Comparison of ENCODE assay signal across 9 mouse cellular contexts in genomic region chr13:49100417-49100816, GRCm38 (mm10). TPM values are rescaled to one million over a fixed set of nuclear protein-coding genes. Genes with fewer than 3 reads are reported as not detected.
DNase-seq lines count a peak whose midpoint lies in the region; ATAC-seq lines count a peak whose summit lies in the region.
"Had no signal": no experiment of that assay in that cellular context is flagged by ENCODE, and none has a peak within 500 bp of the region (broad histone marks: within the 10 kb centered on the region; RNA-seq: fewer than 3 reads in every experiment).

No protein-coding gene starts in this region.

- no peaks in the 10 kb centered on the region for H3K9me3 ChIP-seq in midbrain, embryonic 13.5 days
- no peaks in the 10 kb centered on the region for H3K9me3 ChIP-seq in midbrain, embryonic 11.5 days (ENCODE audit: control insufficient read depth, low read length)
- H3K9me3 ChIP-seq: liver, embryonic 13.5 days had no signal

- peak; percentile 37 for ATAC-seq in midbrain, embryonic 13.5 days
- no peak for ATAC-seq in midbrain, embryonic 11.5 days (ENCODE audit: low FRiP score)

- H3K36me3 ChIP-seq in midbrain, embryonic 13.5 days = peaks cover 48% of the 10 kb centered on the region
- no peaks in the 10 kb centered on the region; the same call in 1 of the 2 replicates for H3K36me3 ChIP-seq in midbrain, embryonic 11.5 days (ENCODE audit: control insufficient read depth, insufficient read depth, low read length)
- H3K36me3 ChIP-seq: liver, embryonic 13.5 days had no signal

- H3K27ac ChIP-seq in midbrain, embryonic 13.5 days = no peak overlapping the region
- H3K27ac ChIP-seq in midbrain, embryonic 11.5 days (ENCODE audit: low read depth, low read length) = no peak overlapping the region
- H3K27ac ChIP-seq: liver, embryonic 13.5 days had no signal

- WGBS in midbrain, embryonic 13.5 days = 91% methylated on average over 1 of the region's 1 CpGs
- 96% methylated on average over 1 of the region's 1 CpGs for WGBS in midbrain, embryonic 11.5 days

- intact Hi-C loops in heart, postnatal 14 days (cut with DNase I) = no loop called here

- no peak overlapping the region for H3K4me2 ChIP-seq in midbrain, embryonic 13.5 days (replicated peaks)
- no peak overlapping the region for H3K4me2 ChIP-seq in midbrain, embryonic 11.5 days
- H3K4me2 ChIP-seq: liver, embryonic 13.5 days had no signal

- H3K9ac ChIP-seq in midbrain, embryonic 13.5 days (replicated peaks) = no peak overlapping the region
- H3K9ac ChIP-seq in midbrain, embryonic 11.5 days (ENCODE audit: low read length) = no peak overlapping the region
- H3K9ac ChIP-seq: liver, embryonic 13.5 days had no signal

- no peak overlapping the region for H3K4me3 ChIP-seq in midbrain, embryonic 13.5 days (replicated peaks)
- no peak overlapping the region for H3K4me3 ChIP-seq in midbrain, embryonic 11.5 days (ENCODE audit: low read depth, low read length)
- H3K4me3 ChIP-seq: liver, embryonic 13.5 days had no signal

- DNase-seq in cerebellum, adult 9-11 months = peak; percentile 44
- no peak for DNase-seq in cerebellum, adult 11 months
- DNase-seq in midbrain, embryonic 11.5 days (ENCODE audit: low spot score, missing footprints) = no peak
- peak; percentile 59 to 63 for DNase-seq in heart, postnatal 14 days
- peak; percentile 61 to 67 for DNase-seq in lung, adult 18-20 months
- DNase-seq in right cerebral cortex, postnatal 36 days (ENCODE audit: low spot score in 2 of 2) = peak; percentile 49 to 53
- DNase-seq in embryo, embryonic 10.5 days (ENCODE audit: low spot score) = no peak
- DNase-seq: liver, embryonic 13.5 days had no signal

- no peaks in the 10 kb centered on the region for H3K27me3 ChIP-seq in midbrain, embryonic 13.5 days
- no peaks in the 10 kb centered on the region for H3K27me3 ChIP-seq in midbrain, embryonic 11.5 days (ENCODE audit: control insufficient read depth, insufficient read depth, low read length)
- H3K27me3 ChIP-seq: liver, embryonic 13.5 days had no signal

- peaks cover 6% of the 10 kb centered on the region; the same call in 1 of the 2 replicates for H3K4me1 ChIP-seq in midbrain, embryonic 13.5 days (replicated peaks)
- H3K4me1 ChIP-seq in midbrain, embryonic 11.5 days (ENCODE audit: control insufficient read depth, insufficient read depth, low read length) = no peaks in the 10 kb centered on the region
- H3K4me1 ChIP-seq: liver, embryonic 13.5 days had no signal

RNA-seq across cellular contexts. Expression of gene Wnk2, which starts 47.4 kb away (rescaled TPM):
- 19.3 and 21.0 TPM in 2 replicates for polyA plus RNA-seq in midbrain, embryonic 13.5 days (2015; fragmentation: Nextera tagmentation; extraction: Ambion mirVana)
- 6.1 and 7.8 TPM in 2 replicates for polyA plus RNA-seq in midbrain, embryonic 11.5 days (2014; fragmentation: Nextera tagmentation; extraction: Ambion mirVana)
- total RNA-seq in heart, postnatal 14 days (2021) = 10 to 100 TPM; 40.3 to 60.0 TPM

Comparison
In these comparisons a context has a peak if more than half of its experiments do, and no peak if none do; other contexts are left out.
1. DNase-seq: peak in cerebellum, adult 9-11 months (single experiment), heart, postnatal 14 days (2 of 2), lung, adult 18-20 months (2 of 2) and right cerebral cortex, postnatal 36 days (2 of 2); none in cerebellum, adult 11 months (single experiment), midbrain, embryonic 11.5 days (single experiment) and embryo, embryonic 10.5 days (single experiment).